ENCODE assay signal across 10 mouse cellular contexts in genomic region chr11:97408171-97408570, GRCm38 (mm10). TPM values are rescaled to one million over a fixed set of nuclear protein-coding genes. Genes with fewer than 3 reads are reported as not detected.
DNase-seq lines count a peak whose midpoint lies in the region; ATAC-seq and TF ChIP-seq lines count a peak whose summit lies in the region.
"Had no signal": no experiment of that assay in that cellular context is flagged by ENCODE, and none has a peak within 500 bp of the region (broad histone marks: within the 10 kb centered on the region; RNA-seq: fewer than 3 reads in every experiment).

No protein-coding gene starts in this region.

- H3K4me1 ChIP-seq in kidney, adult 2 months (ENCODE audit: control insufficient read depth, insufficient read depth, low read length) = peaks cover 14% of the 10 kb centered on the region
- peaks cover 53% of the 10 kb centered on the region for H3K4me1 ChIP-seq in kidney, embryonic 15.5 days
- H3K4me1 ChIP-seq in liver, embryonic 14.5 days (replicated peaks; ENCODE audit: control insufficient read depth in 2 of 2, insufficient read depth in 2 of 2, low read length in 1 of 2) = peaks cover 5 to 12% of the 10 kb centered on the region in 2 experiments; a peak in 3 of 4 replicates

- no peaks in the 10 kb centered on the region for H3K36me3 ChIP-seq in kidney, adult 2 months (ENCODE audit: control insufficient read depth, insufficient read depth, low read length)
- no peaks in the 10 kb centered on the region for H3K36me3 ChIP-seq in kidney, embryonic 15.5 days
- H3K36me3 ChIP-seq in liver, embryonic 14.5 days (replicated peaks; ENCODE audit: control insufficient read depth, insufficient read depth, low read depth) = no peaks in the 10 kb centered on the region
- H3K36me3 ChIP-seq: embryonic facial prominence, embryonic 15.5 days had no signal

- H3K9ac ChIP-seq in kidney, embryonic 15.5 days = no peak overlapping the region
- H3K9ac ChIP-seq in liver, embryonic 14.5 days (replicated peaks) = no peak overlapping the region
- H3K9ac ChIP-seq: embryonic facial prominence, embryonic 15.5 days had no signal

- ATAC-seq in kidney, embryonic 15.5 days (replicated peaks; ENCODE audit: low FRiP score) = no peak
- peak; percentile 27 to 47; a peak in 2 of 4 replicates for ATAC-seq in hematopoietic stem cell, adult 5-6 weeks (replicated peaks in 1 of 2; ENCODE audit: insufficient read depth in 1 of 2, low FRiP score in 2 of 2, low TSS enrichment in 1 of 2, low read depth in 1 of 2, poor library complexity in 2 of 2, severe bottlenecking in 2 of 2)
- ATAC-seq in liver, embryonic 14.5 days (ENCODE audit: insufficient read depth) = 0 out of 2 replicates have a peak, but pooled peaks have one; percentile 5

- no peak overlapping the region for H3K4me2 ChIP-seq in kidney, embryonic 15.5 days
- H3K4me2 ChIP-seq in liver, embryonic 14.5 days (ENCODE audit: low read depth) = no peak overlapping the region
- H3K4me2 ChIP-seq: embryonic facial prominence, embryonic 15.5 days had no signal

- no peak for TF ChIP-seq EP300 in liver, embryonic 14.5 days (IDR thresholded peaks at IDR 0.05; ENCODE audit: low read depth)

- H3K27ac ChIP-seq in kidney, adult 2 months (ENCODE audit: insufficient read depth, low read depth, low read length) = no peak overlapping the region
- no peak overlapping the region for H3K27ac ChIP-seq in kidney, embryonic 15.5 days
- H3K27ac ChIP-seq in liver, embryonic 14.5 days = no peak overlapping the region
- H3K27ac ChIP-seq: embryonic facial prominence, embryonic 15.5 days had no signal

- no peak overlapping the region for H3K4me3 ChIP-seq in kidney, adult 2 months (ENCODE audit: insufficient read depth, low read depth, low read length)
- H3K4me3 ChIP-seq in kidney, embryonic 15.5 days (replicated peaks) = no peak overlapping the region
- H3K4me3 ChIP-seq in liver, embryonic 14.5 days (ENCODE audit: insufficient read depth in 1 of 2, low read depth in 2 of 2, low read length in 2 of 2) = no peak overlapping the region
- H3K4me3 ChIP-seq: embryonic facial prominence, embryonic 15.5 days; megakaryocyte, embryonic 14.5 days had no signal

- 5% methylated on average over 6 of the region's 6 CpGs for WGBS in kidney, adult 2 months
- WGBS in kidney, embryonic 15.5 days = 1% methylated on average over 6 of the region's 6 CpGs
- under 1% methylated on average over 6 of the region's 6 CpGs for WGBS in liver, embryonic 14.5 days (ENCODE audit: insufficient replicate concordance)

- H3K9me3 ChIP-seq in kidney, embryonic 15.5 days (replicated peaks) = no peaks in the 10 kb centered on the region
- no peaks in the 10 kb centered on the region for H3K9me3 ChIP-seq in liver, embryonic 14.5 days (ENCODE audit: control insufficient read depth, low read length)
- H3K9me3 ChIP-seq: embryonic facial prominence, embryonic 15.5 days; megakaryocyte, embryonic 14.5 days had no signal

- H3K27me3 ChIP-seq in kidney, adult 2 months (replicated peaks; ENCODE audit: control insufficient read depth, insufficient read depth, low read length) = no peaks in the 10 kb centered on the region
- peaks cover 22% of the 10 kb centered on the region for H3K27me3 ChIP-seq in kidney, embryonic 15.5 days
- H3K27me3 ChIP-seq in liver, embryonic 14.5 days (ENCODE audit: control insufficient read depth, insufficient read depth, low read length) = peaks cover 16% of the 10 kb centered on the region
- H3K27me3 ChIP-seq: embryonic facial prominence, embryonic 15.5 days had no signal

- TF ChIP-seq CTCF in kidney, adult 2 months (conservative IDR thresholded peaks at IDR 0.05; ENCODE audit: insufficient read depth, insufficient read length, low read depth, low read length) = peak; percentile 67
- peak; percentile 86 for TF ChIP-seq CTCF in liver, embryonic 14.5 days (IDR thresholded peaks at IDR 0.05; ENCODE audit: low read depth)

- no peak for TF ChIP-seq POLR2A in kidney, adult 2 months (IDR thresholded peaks at IDR 0.05; ENCODE audit: low read depth, low read length)

- peak; percentile 85 for DNase-seq in kidney, adult 2 months
- DNase-seq in adrenal gland, adult 18-20 months (ENCODE audit: low spot score in 2 of 2) = peak; percentile 71 to 77
- peak; percentile 91 for DNase-seq in embryo, embryonic 11 days
- DNase-seq in liver, embryonic 14.5 days (ENCODE audit: low read depth in 3 of 3, low spot score in 3 of 3) = peak; percentile 67 to 74 (median 67)
- DNase-seq in ovary, postnatal 14 days (ENCODE audit: low spot score) = peak; percentile 78
- DNase-seq in thymus, postnatal 36 days = peak; percentile 68 to 70

RNA-seq across cellular contexts. Expression of gene Arhgap23, which starts 7.2 kb away (rescaled TPM):
- 14.9 and 17.1 TPM in 2 replicates for polyA plus RNA-seq in kidney, adult 2 months (2012; rRNA removed)
- polyA plus RNA-seq in kidney, embryonic 15.5 days (2015; fragmentation: Nextera tagmentation; extraction: Ambion mirVana) = 4.6 and 5.9 TPM in 2 replicates
- 10 to 100 TPM; 22.1 to 25.4 TPM for total RNA-seq in adrenal gland, adult 18-20 months (2021)
- 7.3 and 11.4 TPM in 2 replicates for total RNA-seq in hematopoietic stem cell, adult 5-6 weeks (2017)
- polyA plus RNA-seq in liver, embryonic 14.5 days (2012; rRNA removed) = 17.5 and 21.2 TPM in 2 replicates
- 7.3 and 7.9 TPM in 2 replicates for polyA plus RNA-seq in liver, embryonic 14.5 days (2014; fragmentation: Nextera tagmentation; extraction: Ambion mirVana)

RNA-seq across cellular contexts. Expression of gene Socs7, which starts 45.8 kb away (rescaled TPM):
- 12.9 and 13.5 TPM in 2 replicates for polyA plus RNA-seq in kidney, adult 2 months (2012; rRNA removed)
- polyA plus RNA-seq in kidney, embryonic 15.5 days (2015; fragmentation: Nextera tagmentation; extraction: Ambion mirVana) = 3.8 and 3.9 TPM in 2 replicates
- 10 to 100 TPM; 21.1 to 22.2 TPM for total RNA-seq in adrenal gland, adult 18-20 months (2021)
- 12.8 and 13.6 TPM in 2 replicates for total RNA-seq in hematopoietic stem cell, adult 5-6 weeks (2017)
- polyA plus RNA-seq in liver, embryonic 14.5 days (2012; rRNA removed) = 2.1 and 2.4 TPM in 2 replicates
- 0.38 and 0.53 TPM in 2 replicates for polyA plus RNA-seq in liver, embryonic 14.5 days (2014; fragmentation: Nextera tagmentation; extraction: Ambion mirVana)

RNA-seq across cellular contexts. Expression of gene Gpr179, which starts 56.3 kb away (rescaled TPM):
- 0.08 TPM in 2 replicates for polyA plus RNA-seq in kidney, adult 2 months (2012; rRNA removed)
- polyA plus RNA-seq in kidney, embryonic 15.5 days (2015; fragmentation: Nextera tagmentation; extraction: Ambion mirVana) = 0.10 and 0.53 TPM in 2 replicates
- 1 to 10 TPM; 1.3 to 2.0 TPM for total RNA-seq in adrenal gland, adult 18-20 months (2021)
- total RNA-seq in hematopoietic stem cell, adult 5-6 weeks (2017) = 0.10 and 0.31 TPM in 2 replicates
- 0.01 TPM in 1 of 2 replicates, not detected in the other for polyA plus RNA-seq in liver, embryonic 14.5 days (2012; rRNA removed)
- polyA plus RNA-seq in liver, embryonic 14.5 days (2014; fragmentation: Nextera tagmentation; extraction: Ambion mirVana) = not detected in 2 replicates
